Mouse (Mus musculus) liver, adult 2 months (tissue): ENCODE measurements around the gene Sardh. TPM values are rescaled to one million over a fixed set of nuclear protein-coding genes. Genes with fewer than 3 reads are reported as not detected.

Experiments
- DNase-seq: peaks from one replicate; pipeline ENCODE4 v3.0.0-alpha.2; 2011; ENCODE audit warnings: low read depth, low spot score; ENCODE audit errors: extremely low read depth
- H3K27ac ChIP-seq: fragments of 200-500 bp; replicated peaks from 2 replicates; pipeline ENCODE4 v1.5.1; 2012; ENCODE audit warnings: low read depth, mild to moderate bottlenecking, control low read depth, inconsistent platforms, low read length; ENCODE audit not compliant: insufficient read depth
- H3K27me3 ChIP-seq: fragments of 200-500 bp; 2 replicates; pipeline ENCODE4 v1.6.1; 2012; ENCODE audit warnings: mild to moderate bottlenecking, moderate library complexity, low read length, inconsistent platforms; ENCODE audit not compliant: control insufficient read depth, insufficient read depth
- H3K36me3 ChIP-seq: fragments of 200-500 bp; 2 replicates; pipeline ENCODE4 v1.6.1; 2012; ENCODE audit warnings: low read length, inconsistent platforms; ENCODE audit not compliant: control insufficient read depth, insufficient read depth
- H3K4me1 ChIP-seq: fragments of 200-500 bp; 2 replicates; pipeline ENCODE4 v1.6.1; 2011; ENCODE audit warnings: low read length; ENCODE audit not compliant: control insufficient read depth, insufficient read depth
- H3K4me3 ChIP-seq: fragments of 200-500 bp; 2 replicates; pipeline ENCODE4 v1.5.1; 2011; ENCODE audit warnings: low read depth, mild to moderate bottlenecking, control low read depth, low read length, moderate library complexity; ENCODE audit not compliant: insufficient read depth
- H3K79me2 ChIP-seq: fragments of 200-500 bp; 2 replicates; pipeline ENCODE4 v1.6.1; 2012; ENCODE audit warnings: inconsistent platforms, mild to moderate bottlenecking, low read length, moderate library complexity; ENCODE audit not compliant: control insufficient read depth, insufficient read depth
- H3K9ac ChIP-seq: fragments of 200-500 bp; 2 replicates; pipeline ENCODE4 v1.6.1; 2012; ENCODE audit warnings: low read depth, mild to moderate bottlenecking, control low read depth, inconsistent platforms, low read length
- CTCF ChIP-seq: fragments of 200-500 bp; IDR thresholded peaks from 2 replicates; pipeline ENCODE4 v1.5.1; 2011; ENCODE audit warnings: low read depth, low read length, control low read depth
- POLR2A ChIP-seq: fragments of 200-500 bp; IDR thresholded peaks from 2 replicates; pipeline ENCODE4 v1.6.1; 2011; ENCODE audit warnings: low read length, control low read depth; ENCODE audit not compliant: insufficient read depth; ENCODE audit errors: extremely low read depth
- WGBS: fragments of 180-500 bp; shearing (Covaris S2); methylation state at CpG from one replicate; pipeline ENCODE4 v1.1.7; 2018; 5-methylcytosine and 5-hydroxymethylcytosine counted together
- polyA plus RNA-seq: library from polyadenylated mRNA; depleted of rRNA; stranded (reverse); fragments of >200 nt; gene quantifications from 2 replicates; pipeline ENCODE4 v1.2.3, GENCODE M21; 2012
- total RNA-seq: library from RNA; depleted of rRNA; stranded (reverse); fragments of >200 nt; gene quantifications from 2 replicates; pipeline ENCODE4 v1.2.3, GENCODE M21; 2014

Gene Sardh
- total and polyA plus RNA-seq, 2 experiments: 382 to 768 TPM

GRCm38 (mm10) chr2:27163851-27164250 is 84.3 kb downstream of the Sardh start:
- no peaks in the 10 kb centered on the region for H3K36me3 ChIP-seq
- TF ChIP-seq CTCF (no peak), POLR2A (no peak)
- no peak overlapping the region for H3K9ac ChIP-seq
- whole genome bisulfite sequencing: 84% methylated on average over 5 of the region's 5 CpGs
- DNase-seq: no peak
- no peaks in the 10 kb centered on the region for H3K4me1 ChIP-seq
- H3K27ac ChIP-seq: no peak overlapping the region
- H3K27me3 ChIP-seq: no peaks in the 10 kb centered on the region
- H3K79me2 ChIP-seq: no peaks in the 10 kb centered on the region
- no peak overlapping the region for H3K4me3 ChIP-seq

DNA sequence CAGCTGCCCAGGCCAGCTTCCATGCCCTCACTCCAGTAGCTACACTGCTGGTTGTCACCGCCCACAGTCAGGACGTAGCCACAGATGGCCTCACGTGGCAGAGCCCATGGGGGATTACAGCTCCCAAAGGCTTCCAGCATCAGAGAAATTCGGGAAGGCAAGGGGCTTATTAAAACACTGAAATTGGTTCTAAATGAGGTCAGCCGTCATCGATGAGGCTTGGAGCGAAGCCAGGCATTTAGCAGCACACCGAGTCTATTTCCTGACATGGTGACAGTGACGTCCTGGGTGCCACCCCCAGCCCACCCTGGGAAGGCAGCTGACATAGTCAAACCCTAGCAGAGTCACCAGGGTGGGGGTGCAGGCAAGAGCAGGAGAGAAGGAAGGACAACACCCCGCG is 85.5 kb downstream of the Sardh start:
- no peaks in the 10 kb centered on the region for H3K4me1 ChIP-seq
- no peaks in the 10 kb centered on the region for H3K27me3 ChIP-seq
- TF ChIP-seq CTCF (no peak), POLR2A (no peak)
- H3K79me2 ChIP-seq: no peaks in the 10 kb centered on the region
- 80% methylated on average over 11 of the region's 11 CpGs for WGBS
- no peak for DNase-seq
- H3K27ac ChIP-seq: no peak overlapping the region
- H3K4me3 ChIP-seq: no peak overlapping the region
- H3K9ac ChIP-seq: no peak overlapping the region
- H3K36me3 ChIP-seq: no peaks in the 10 kb centered on the region

DNA sequence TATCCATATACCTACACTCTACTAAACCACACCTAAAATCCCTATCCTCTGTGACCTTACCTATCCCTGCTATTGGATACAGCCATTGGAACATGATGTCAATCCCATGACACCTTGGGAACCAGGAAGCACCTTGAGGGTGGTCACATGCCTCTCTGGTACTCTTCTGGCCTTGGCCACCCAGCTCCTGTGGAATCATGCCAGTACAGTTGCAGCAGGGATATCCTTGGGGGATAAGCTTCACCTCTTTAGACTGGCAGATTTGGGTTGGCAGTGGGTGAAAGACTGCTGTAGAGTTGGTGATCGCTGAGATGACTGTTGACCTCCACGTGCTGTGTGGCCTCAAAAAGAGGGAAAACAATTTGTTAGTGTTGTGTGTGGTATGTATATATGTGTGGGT is 86.6 kb downstream of the Sardh start:
- no peaks in the 10 kb centered on the region for H3K79me2 ChIP-seq
- WGBS: 88% methylated on average over 2 of the region's 2 CpGs
- H3K9ac ChIP-seq: no peak overlapping the region
- DNase-seq: no peak
- TF ChIP-seq CTCF (no peak), POLR2A (no peak)
- no peak overlapping the region for H3K4me3 ChIP-seq
- no peaks in the 10 kb centered on the region for H3K36me3 ChIP-seq
- no peak overlapping the region for H3K27ac ChIP-seq
- H3K4me1 ChIP-seq: no peaks in the 10 kb centered on the region
- H3K27me3 ChIP-seq: no peaks in the 10 kb centered on the region

- DNase-seq: no peak
- no peaks in the 10 kb centered on the region for H3K79me2 ChIP-seq
- 83% methylated on average over 6 of the region's 6 CpGs for WGBS
- no peak overlapping the region for H3K9ac ChIP-seq
- TF ChIP-seq POLR2A (no peak), CTCF (no peak)
- H3K36me3 ChIP-seq: no peaks in the 10 kb centered on the region
- H3K27me3 ChIP-seq: no peaks in the 10 kb centered on the region
- no peak overlapping the region for H3K27ac ChIP-seq
- no peak overlapping the region for H3K4me3 ChIP-seq
- no peaks in the 10 kb centered on the region for H3K4me1 ChIP-seq
These were observed 91.5 kb downstream of the Sardh start for GRCm38 (mm10) chr2:27156596-27156995.

DNA sequence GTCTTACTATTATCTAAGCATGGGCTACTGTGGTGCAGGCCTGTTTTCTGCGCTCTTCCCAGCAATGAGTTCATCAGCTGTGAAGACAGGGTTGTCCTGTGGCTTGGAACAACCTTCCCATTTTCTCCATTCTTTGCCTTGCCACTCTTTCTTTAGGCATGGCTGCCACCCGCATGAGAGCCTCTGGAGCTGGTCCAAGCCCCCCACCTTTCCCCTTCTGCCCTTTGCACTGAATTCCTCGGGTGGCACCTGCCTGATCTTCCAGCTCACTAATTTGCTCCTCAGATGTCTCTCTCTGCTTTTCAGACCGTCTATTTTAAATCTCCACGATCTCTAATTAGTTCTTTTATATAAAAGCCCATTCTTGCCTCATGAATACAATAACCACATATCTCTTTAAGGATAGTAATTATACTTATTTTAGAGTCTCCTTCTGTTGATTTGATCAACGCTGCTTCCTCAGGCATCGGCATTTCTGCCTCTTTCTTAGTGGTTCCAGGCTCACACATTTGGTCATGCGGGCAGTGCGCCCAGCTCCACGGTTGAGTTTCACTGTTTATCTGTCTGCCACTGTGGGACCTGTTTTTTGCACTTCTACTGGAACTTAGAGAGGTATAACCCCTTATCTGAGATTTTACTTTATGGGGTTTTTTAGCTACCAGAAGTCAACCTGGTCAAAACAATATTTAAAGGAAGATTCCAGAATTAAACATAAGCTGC is 93.5 kb downstream of the Sardh start:
- TF ChIP-seq POLR2A (no peak), CTCF (no peak)
- no peak overlapping the region for H3K9ac ChIP-seq
- 82% methylated on average over 10 of the region's 10 CpGs for WGBS
- no peaks in the 10 kb centered on the region for H3K79me2 ChIP-seq
- H3K27me3 ChIP-seq: no peaks in the 10 kb centered on the region
- H3K36me3 ChIP-seq: no peaks in the 10 kb centered on the region
- no peak for DNase-seq
- H3K4me3 ChIP-seq: no peak overlapping the region
- no peak overlapping the region for H3K27ac ChIP-seq
- no peaks in the 10 kb centered on the region for H3K4me1 ChIP-seq

DNA sequence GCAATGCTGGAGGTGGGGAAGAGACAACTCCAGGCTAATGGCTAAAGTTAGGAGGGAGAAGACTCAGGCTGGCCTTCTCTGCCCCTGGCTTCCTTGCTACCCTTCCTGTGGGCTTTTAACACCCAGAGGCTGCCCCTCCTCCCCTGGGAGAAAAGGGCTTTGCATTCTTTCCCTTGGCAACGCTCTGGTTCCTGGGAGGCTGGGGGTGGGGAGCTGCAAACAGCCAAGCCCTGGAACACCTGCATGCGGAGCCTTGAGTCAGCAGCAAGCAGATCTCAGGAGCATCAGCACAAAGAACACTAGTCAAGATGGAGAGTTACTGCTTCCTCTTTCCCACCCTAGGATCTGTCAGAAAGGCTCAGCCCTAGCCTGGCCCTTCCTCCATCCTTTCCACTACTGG is 98.7 kb downstream of the Sardh start:
- H3K36me3 ChIP-seq: no peaks in the 10 kb centered on the region
- no peaks in the 10 kb centered on the region for H3K27me3 ChIP-seq
- no peaks in the 10 kb centered on the region for H3K79me2 ChIP-seq
- no peak overlapping the region for H3K27ac ChIP-seq
- TF ChIP-seq POLR2A (no peak), CTCF (no peak)
- no peaks in the 10 kb centered on the region for H3K4me1 ChIP-seq
- 17% methylated on average over 2 of the region's 2 CpGs for WGBS
- no peak for DNase-seq
- H3K9ac ChIP-seq: no peak overlapping the region
- H3K4me3 ChIP-seq: no peak overlapping the region
